Mouse (Mus musculus) layer of hippocampus, adult 18-20 months (tissue): ENCODE results near the gene Esx1. TPM values are rescaled to one million over a fixed set of nuclear protein-coding genes. Genes with fewer than 3 reads are reported as not detected.

ENCODE experiments used
- DNase-seq, 2 experiments: peaks; one replicate each; pipeline ENCODE4 v3.0.0; 2022; ENCODE audit warnings: low spot score in 2 of 2
- long read RNA-seq: library from polyadenylated mRNA; stranded (forward); transcript quantifications from one replicate; pipeline ENCODE4 v2.0.0, GENCODE M21; 2021
- total RNA-seq, 2 experiments: library from RNA; stranded (reverse); gene quantifications; 2 replicates each; pipeline ENCODE4 v1.2.3; 2021

Esx1 gene
- total RNA-seq, result not detected
- long read RNA-seq, result 0 reads

GRCm38 (mm10) chrX:137121718-137122117 lies at the start of gene Esx1:
Esx1 (minus strand) TSS chrX:137122083.
- no peak for DNase-seq

- no peak for DNase-seq
Observed at GRCm38 (mm10) chrX:137170021-137170420, 48.1 kb upstream of the Esx1 start.

- no peak for DNase-seq
Observed at GRCm38 (mm10) chrX:137167658-137168057, 45.8 kb upstream of the Esx1 start.

GRCm38 (mm10) chrX:137165621-137166020 lies 43.7 kb upstream of the Esx1 start:
- DNase-seq, result no peak

- DNase-seq, result no peak
Observed at GRCm38 (mm10) chrX:137162700-137163099, 40.8 kb upstream of the Esx1 start.

GRCm38 (mm10) chrX:137160971-137161370 lies 39.1 kb upstream of the Esx1 start:
- no peak for DNase-seq

- DNase-seq, result no peak
Observed at GRCm38 (mm10) chrX:137149050-137149449, 27.2 kb upstream of the Esx1 start.

- DNase-seq, result no peak
Observed at GRCm38 (mm10) chrX:137144674-137145073, 22.8 kb upstream of the Esx1 start.

GRCm38 (mm10) chrX:137143726-137144125 lies 21.8 kb upstream of the Esx1 start:
- DNase-seq, result no peak

GRCm38 (mm10) chrX:137142546-137142945 lies 20.7 kb upstream of the Esx1 start:
- DNase-seq, result no peak

- peak; percentile 16 to 67 for DNase-seq
Observed at GRCm38 (mm10) chrX:137141669-137142068, 19.8 kb upstream of the Esx1 start.

GRCm38 (mm10) chrX:137127542-137127941 lies 5.7 kb upstream of the Esx1 start:
- no peak for DNase-seq

- no peak for DNase-seq
Observed at GRCm38 (mm10) chrX:137119675-137120423, 2.0 kb downstream of the Esx1 start.

- DNase-seq, result peak in 1 of 2 experiments; percentile 6
Observed at GRCm38 (mm10) chrX:137118097-137118746, 3.7 kb downstream of the Esx1 start.

GRCm38 (mm10) chrX:137106498-137106897 lies 15.4 kb downstream of the Esx1 start:
- DNase-seq, result no peak

GRCm38 (mm10) chrX:137104531-137104930 lies 17.4 kb downstream of the Esx1 start:
- no peak for DNase-seq

Other genes starting within 250 kb of the Esx1 start
- gene H2bfm, start 194.8 kb downstream of the Esx1 start, total RNA-seq, result not detected
- 10 to 100 TPM; 10.5 to 23.9 TPM for gene Tmsb15b2, start 146.6 kb downstream of the Esx1 start, total RNA-seq
- gene Tmsb15l, start 145.2 kb downstream of the Esx1 start, total RNA-seq, result 1 to 10 TPM; 4.2 to 4.4 TPM
- gene Tmsb15b1, start 145.2 kb downstream of the Esx1 start, total RNA-seq, result 1 to 10 TPM; 1.1 to 9.9 TPM
- gene Zcchc18, start 128.9 kb downstream of the Esx1 start, total RNA-seq, result 100 to 1,000 TPM; 267 to 271 TPM
- gene Slc25a53, start 83.8 kb downstream of the Esx1 start, total RNA-seq, result 10 to 100 TPM; 20.3 to 35.5 TPM
- gene Fam199x, start 72.5 kb downstream of the Esx1 start, total RNA-seq, result 1 to 10 TPM; 8.4 to 8.5 TPM